Mouse (Mus musculus): ENCODE measurements around the gene Carhsp1. TPM values are rescaled to one million over a fixed set of nuclear protein-coding genes. Genes with fewer than 3 reads are reported as not detected.

The Carhsp1 gene
- polyA plus RNA-seq, 1 experiment = 8.5 TPM

DNA sequence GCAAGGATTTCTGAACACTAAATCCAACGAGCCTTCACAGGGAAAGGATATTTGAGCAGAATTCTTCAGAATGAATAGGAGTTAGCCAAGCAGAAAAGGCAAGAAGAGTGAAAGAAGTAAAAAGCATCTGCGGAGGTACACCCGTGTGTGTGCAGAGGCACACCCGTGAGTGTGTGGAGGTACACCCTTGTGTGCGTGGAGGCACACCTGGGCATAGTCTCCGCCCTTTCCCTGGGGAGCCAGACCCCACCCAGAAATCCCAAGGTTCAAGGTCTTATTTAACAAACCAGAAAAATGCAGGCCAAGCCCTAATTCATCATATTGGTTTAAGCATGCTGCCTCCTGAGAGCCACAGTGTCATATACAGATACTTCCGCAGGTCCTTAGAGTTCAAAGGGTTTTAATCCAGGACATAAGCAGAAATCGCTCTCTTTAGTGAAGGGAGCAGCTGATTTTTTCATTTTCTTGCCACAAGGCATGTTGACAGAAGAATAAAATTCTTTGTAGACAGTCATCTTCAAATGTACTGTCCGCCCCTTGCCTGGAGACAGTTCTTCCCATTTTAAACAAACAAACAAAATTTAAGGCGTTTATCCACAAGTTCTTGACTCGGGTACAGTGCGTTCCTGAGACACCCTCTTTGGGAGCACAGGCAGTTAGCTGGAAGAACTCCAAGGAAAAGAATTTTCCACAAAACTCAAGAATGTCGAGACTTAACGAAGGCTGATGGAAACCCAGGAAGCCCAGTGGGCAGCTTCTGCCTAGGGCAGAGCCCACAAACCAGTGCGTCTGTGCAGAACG lies 51.4 kb downstream of the Carhsp1 start:
- TF ChIP-seq GATA1 (IDR thresholded peaks at IDR 0.05; ENCODE audit: borderline replicate concordance, low read length) (no peak), FLI1 (IDR thresholded peaks at IDR 0.05; ENCODE audit: low read length) (no peak)
- Histone ChIP-seq H3K27me3 (replicated peaks) (peaks cover 7% of the 10 kb centered on the region), H3K36me3 (replicated peaks; ENCODE audit: low read length) (no peaks in the 10 kb centered on the region), H3K4me1 (peaks cover 13% of the 10 kb centered on the region), H3K9me3 (peaks cover 3% of the 10 kb centered on the region; the same call in 1 of the 2 replicates), H3K4me3 (replicated peaks) (no peak overlapping the region)

DNA sequence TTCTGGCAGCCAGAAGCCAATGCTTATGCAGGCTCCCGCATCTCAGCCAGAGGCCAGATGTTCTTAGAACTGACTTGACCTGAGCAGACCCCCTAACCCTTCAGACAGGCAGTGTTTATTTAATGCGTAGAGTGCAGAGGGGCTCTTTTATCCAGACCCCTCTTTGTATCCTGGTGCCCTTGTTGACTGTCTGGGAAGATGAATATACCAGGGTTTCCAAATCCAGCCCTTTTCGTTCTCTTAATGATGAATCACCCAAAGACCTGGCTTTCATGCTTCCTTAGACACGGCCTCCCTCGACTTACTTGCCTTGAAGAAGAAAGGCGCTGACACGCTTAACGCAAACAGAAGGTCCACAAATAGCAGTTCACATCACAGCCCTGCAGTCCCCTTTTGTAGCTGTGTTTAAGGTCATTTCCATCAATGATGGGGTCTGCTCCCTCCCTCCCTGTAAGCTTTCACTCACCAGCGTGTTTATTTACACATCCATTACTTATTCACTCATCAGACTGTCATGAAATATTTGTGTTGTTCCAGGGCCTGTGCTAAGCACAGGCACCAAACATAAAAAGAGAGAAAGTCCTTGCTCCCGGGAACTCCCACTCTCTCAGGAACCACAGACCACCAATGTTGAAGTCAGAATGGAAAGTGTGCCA lies 52.2 kb downstream of the Carhsp1 start:
- Histone ChIP-seq H3K4me1 (peaks cover 13% of the 10 kb centered on the region), H3K9me3 (peaks cover 3% of the 10 kb centered on the region; the same call in 1 of the 2 replicates), H3K36me3 (replicated peaks; ENCODE audit: low read length) (no peaks in the 10 kb centered on the region), H3K4me3 (replicated peaks) (no peak overlapping the region), H3K27me3 (replicated peaks) (peaks cover 7% of the 10 kb centered on the region)
- TF ChIP-seq GATA1 (IDR thresholded peaks at IDR 0.05; ENCODE audit: borderline replicate concordance, low read length) = no peak
- TF ChIP-seq FLI1 (IDR thresholded peaks at IDR 0.05; ENCODE audit: low read length) = no peak

GRCm38 (mm10) chr16:8613447-8613846 lies 58.5 kb downstream of the Carhsp1 start:
- Histone ChIP-seq H3K27me3 (replicated peaks) (peaks cover 2% of the 10 kb centered on the region), H3K9me3 (peaks cover 4% of the 10 kb centered on the region; the same call in 1 of the 2 replicates), H3K4me1 (peaks cover 58% of the 10 kb centered on the region), H3K4me3 (replicated peaks) (no peak overlapping the region), H3K36me3 (replicated peaks; ENCODE audit: low read length) (no peaks in the 10 kb centered on the region)
- no peak for TF ChIP-seq FLI1 (IDR thresholded peaks at IDR 0.05; ENCODE audit: low read length)
- TF ChIP-seq GATA1 (IDR thresholded peaks at IDR 0.05; ENCODE audit: borderline replicate concordance, low read length) = no peak

DNA sequence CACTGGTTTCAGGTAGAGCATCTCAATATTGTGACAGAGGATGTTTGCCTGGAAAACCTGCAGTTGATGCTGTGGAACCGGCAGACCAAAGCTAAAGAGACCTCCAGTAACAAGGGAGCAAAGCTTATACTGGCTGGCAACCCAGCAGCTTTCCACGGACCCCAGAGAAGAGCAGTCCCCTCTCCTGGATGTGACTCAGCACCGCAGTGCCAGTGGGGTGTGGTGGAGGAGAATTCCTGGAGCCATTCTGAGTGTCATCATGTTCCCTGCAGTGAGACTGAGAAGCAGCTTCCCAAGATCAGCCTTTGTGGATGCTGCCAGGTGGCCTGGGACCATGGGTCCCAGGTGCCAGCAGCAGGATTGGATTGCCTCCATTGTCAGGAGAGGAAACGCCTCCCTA lies 58.9 kb downstream of the Carhsp1 start:
- H3K27me3 ChIP-seq (replicated peaks) = peaks cover 2% of the 10 kb centered on the region
- peaks cover 63% of the 10 kb centered on the region for H3K4me1 ChIP-seq
- TF ChIP-seq FLI1 (IDR thresholded peaks at IDR 0.05; ENCODE audit: low read length) (no peak), GATA1 (IDR thresholded peaks at IDR 0.05; ENCODE audit: borderline replicate concordance, low read length) (no peak)
- H3K4me3 ChIP-seq (replicated peaks) = no peak overlapping the region
- no peaks in the 10 kb centered on the region for H3K36me3 ChIP-seq (replicated peaks; ENCODE audit: low read length)
- H3K9me3 ChIP-seq = peaks cover 4% of the 10 kb centered on the region; the same call in 1 of the 2 replicates

DNA sequence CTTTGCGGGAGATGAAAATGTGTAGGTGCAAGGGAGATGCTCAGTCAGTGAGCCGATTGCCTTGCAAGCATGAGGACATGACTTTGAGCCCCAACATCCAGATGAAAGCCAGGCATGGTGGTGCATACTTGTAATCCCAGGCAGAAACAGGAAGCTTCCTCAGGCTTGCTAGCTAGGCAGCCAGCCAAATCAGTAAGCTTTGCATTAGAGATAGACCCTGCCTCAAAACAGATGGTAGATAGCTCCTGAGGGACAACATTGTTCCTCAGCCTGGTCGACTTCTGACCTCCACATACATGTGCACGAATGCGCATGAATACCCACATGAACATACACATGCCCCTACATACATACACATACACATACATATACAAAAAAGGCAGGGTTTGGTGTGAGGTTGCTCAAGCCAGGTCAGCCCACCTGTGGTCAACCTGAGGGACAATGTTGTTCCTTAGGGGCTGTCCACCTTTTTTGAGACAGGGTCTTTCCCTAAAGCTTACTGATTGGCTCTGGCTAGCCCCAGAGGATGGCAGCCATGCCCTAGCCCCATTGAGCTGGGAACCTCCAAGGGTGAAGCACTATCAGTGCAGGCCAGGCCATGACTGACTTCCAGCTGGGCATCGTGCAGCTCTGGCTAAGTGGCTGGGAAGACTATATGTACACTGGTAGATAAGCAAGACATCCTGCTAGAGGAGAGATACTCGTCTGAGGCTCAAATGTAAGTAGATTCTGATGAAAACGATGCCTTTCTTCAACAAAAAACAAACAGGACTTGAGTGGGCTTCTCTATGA lies 59.5 kb downstream of the Carhsp1 start:
- no peak for TF ChIP-seq GATA1 (IDR thresholded peaks at IDR 0.05; ENCODE audit: borderline replicate concordance, low read length)
- TF ChIP-seq FLI1 (IDR thresholded peaks at IDR 0.05; ENCODE audit: low read length) = no peak
- peak overlapping the region; percentile 12 for H3K4me3 ChIP-seq (replicated peaks)
- H3K36me3 ChIP-seq (replicated peaks; ENCODE audit: low read length) = no peaks in the 10 kb centered on the region
- peaks cover 2% of the 10 kb centered on the region for H3K27me3 ChIP-seq (replicated peaks)
- H3K9me3 ChIP-seq = peaks cover 4% of the 10 kb centered on the region; the same call in 1 of the 2 replicates
- peaks cover 66% of the 10 kb centered on the region for H3K4me1 ChIP-seq

DNA sequence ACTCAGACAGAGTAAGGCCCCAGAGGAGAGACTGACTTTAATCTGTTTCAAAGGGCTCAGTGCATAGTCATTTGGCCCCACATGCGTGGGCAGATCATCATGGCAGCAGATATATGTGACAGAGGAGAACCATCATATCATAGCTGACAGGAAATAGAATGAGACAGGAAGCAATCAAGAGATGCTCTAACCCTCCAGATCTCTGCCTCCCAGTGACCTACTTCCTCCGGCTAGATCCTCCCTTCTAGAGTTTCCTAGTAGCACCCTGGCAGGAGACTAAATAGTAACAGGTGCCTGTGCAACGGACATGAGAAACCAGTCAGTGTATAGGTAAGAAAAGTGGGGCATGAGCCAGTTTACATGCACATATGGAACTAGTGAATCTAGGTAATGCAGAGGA lies 61.6 kb downstream of the Carhsp1 start:
- no peak for TF ChIP-seq FLI1 (IDR thresholded peaks at IDR 0.05; ENCODE audit: low read length)
- no peak for TF ChIP-seq GATA1 (IDR thresholded peaks at IDR 0.05; ENCODE audit: borderline replicate concordance, low read length)

More for the DNA sequence above, 61.6 kb downstream of the Carhsp1 start:
- Histone ChIP-seq H3K4me3 (replicated peaks) (no peak overlapping the region), H3K4me1 (peaks cover 56% of the 10 kb centered on the region), H3K27me3 (replicated peaks) (peaks cover 2% of the 10 kb centered on the region), H3K36me3 (replicated peaks; ENCODE audit: low read length) (no peaks in the 10 kb centered on the region), H3K9me3 (peaks cover 4% of the 10 kb centered on the region; the same call in 1 of the 2 replicates)

Other genes starting within 250 kb of the Carhsp1 start
- gene Tmem114, start 247.0 kb downstream of the Carhsp1 start, polyA plus RNA-seq (2012; ENCODE audit: insufficient read depth, low replicate concordance) = not detected in 2 replicates
- gene Mettl22, start 201.4 kb downstream of the Carhsp1 start, polyA plus RNA-seq (2012; ENCODE audit: insufficient read depth, low replicate concordance) = 5.9 and 18.9 TPM in 2 replicates
- 0.07 TPM in 1 of 2 replicates, not detected in the other for gene Abat, start 158.7 kb downstream of the Carhsp1 start, polyA plus RNA-seq (2012; ENCODE audit: insufficient read depth, low replicate concordance)
- 5.6 and 29.3 TPM in 2 replicates for gene Pmm2, start 34.5 kb downstream of the Carhsp1 start, polyA plus RNA-seq (2012; ENCODE audit: insufficient read depth, low replicate concordance)
- gene Tmem186, start 34.4 kb downstream of the Carhsp1 start, polyA plus RNA-seq (2012; ENCODE audit: insufficient read depth, low replicate concordance) = 1.3 and 2.5 TPM in 2 replicates
- not detected in 2 replicates for gene Gm5767, start 8.6 kb upstream of the Carhsp1 start, polyA plus RNA-seq (2012; ENCODE audit: insufficient read depth, low replicate concordance)
- gene Usp7, start 120.2 kb upstream of the Carhsp1 start, polyA plus RNA-seq (2012; ENCODE audit: insufficient read depth, low replicate concordance) = 4.5 and 8.0 TPM in 2 replicates
- gene 1810013L24Rik, start 157.9 kb upstream of the Carhsp1 start, polyA plus RNA-seq (2012; ENCODE audit: insufficient read depth, low replicate concordance) = 8.9 and 10.6 TPM in 2 replicates

Data from megakaryocyte, embryonic 14.5 days (primary cell).